Mouse (Mus musculus) right cerebral cortex, postnatal 4 days (tissue): ENCODE measurements around the gene Fchsd2.
"Not testable (repeated sequence)": the region's sequence is repeated elsewhere in the genome, so short reads cannot be mapped to it uniquely, and the experiment has no call there.

ENCODE experiments used
- DNase-seq: peaks from one replicate; pipeline ENCODE4 v3.0.0-alpha.2; 2022

Fchsd2 gene

GRCm38 (mm10) chr7:101119391-101119790, 26.7 kb downstream of the Fchsd2 start:
- no peak for DNase-seq

- DNase-seq = no peak
Observed at GRCm38 (mm10) chr7:101123579-101124347, 31.1 kb downstream of the Fchsd2 start.

GRCm38 (mm10) chr7:101127737-101128136, 35.1 kb downstream of the Fchsd2 start:
- no peak for DNase-seq

- no peak for DNase-seq
Observed at GRCm38 (mm10) chr7:101128536-101128935, 35.9 kb downstream of the Fchsd2 start.

GRCm38 (mm10) chr7:101130646-101131045, 38.0 kb downstream of the Fchsd2 start:
- DNase-seq = no peak

GRCm38 (mm10) chr7:101131281-101131680, 38.6 kb downstream of the Fchsd2 start:
- DNase-seq = no peak

GRCm38 (mm10) chr7:101133591-101133990, 40.9 kb downstream of the Fchsd2 start:
- no peak for DNase-seq

- no peak for DNase-seq
Observed at GRCm38 (mm10) chr7:101134117-101134516, 41.5 kb downstream of the Fchsd2 start.

- DNase-seq = no peak
Observed at GRCm38 (mm10) chr7:101138819-101139218, 46.2 kb downstream of the Fchsd2 start.

- no peak for DNase-seq
Observed at GRCm38 (mm10) chr7:101142907-101143306, 50.2 kb downstream of the Fchsd2 start.

GRCm38 (mm10) chr7:101144222-101144621, 51.6 kb downstream of the Fchsd2 start:
- DNase-seq = no peak

GRCm38 (mm10) chr7:101149039-101149438, 56.4 kb downstream of the Fchsd2 start:
- no peak for DNase-seq

GRCm38 (mm10) chr7:101154883-101155282, 62.2 kb downstream of the Fchsd2 start:
- DNase-seq = not testable (repeated sequence)

- no peak for DNase-seq
Observed at GRCm38 (mm10) chr7:101155284-101155683, 62.6 kb downstream of the Fchsd2 start.

- no peak for DNase-seq
Observed at GRCm38 (mm10) chr7:101160266-101160665, 67.6 kb downstream of the Fchsd2 start.

GRCm38 (mm10) chr7:101162781-101163180, 70.1 kb downstream of the Fchsd2 start:
- DNase-seq = no peak

GRCm38 (mm10) chr7:101163878-101164277, 71.2 kb downstream of the Fchsd2 start:
- DNase-seq = no peak

GRCm38 (mm10) chr7:101166568-101166967, 73.9 kb downstream of the Fchsd2 start:
- no peak for DNase-seq

- DNase-seq = no peak
Observed at GRCm38 (mm10) chr7:101170482-101170881, 77.8 kb downstream of the Fchsd2 start.

GRCm38 (mm10) chr7:101171002-101171401, 78.3 kb downstream of the Fchsd2 start:
- DNase-seq = no peak

GRCm38 (mm10) chr7:101173331-101173730, 80.7 kb downstream of the Fchsd2 start:
- DNase-seq = no peak

GRCm38 (mm10) chr7:101178751-101179150, 86.1 kb downstream of the Fchsd2 start:
- no peak for DNase-seq

- DNase-seq = no peak
Observed at GRCm38 (mm10) chr7:101191326-101191969, 98.8 kb downstream of the Fchsd2 start.

- DNase-seq = no peak
Observed at GRCm38 (mm10) chr7:101210826-101211225, 118.2 kb downstream of the Fchsd2 start.
